Mouse (Mus musculus) neutrophil, adult 5-6 weeks (primary cell): Measurements from ENCODE around the gene Elf5. TPM values are rescaled to one million over a fixed set of nuclear protein-coding genes. Genes with fewer than 3 reads are reported as not detected.

ENCODE experiments used
- ATAC-seq: fragments of 151-379, 151-347 bp; 2 replicates; pipeline ENCODE4 v1.8.0; 2017; ENCODE audit warnings: mild to moderate bottlenecking, moderate TSS enrichment; ENCODE audit not compliant: insufficient number of reproducible peaks, poor library complexity, low FRiP score, severe bottlenecking; ENCODE audit errors: extremely low read depth
- total RNA-seq: library from RNA; stranded (forward); fragments of 200-1000 nt; gene quantifications from 2 replicates; pipeline ENCODE4 v1.2.3, GENCODE M21; 2017

The Elf5 gene
- 0.12 TPM in 1 of 2 replicates, not detected in the other for total RNA-seq

DNA sequence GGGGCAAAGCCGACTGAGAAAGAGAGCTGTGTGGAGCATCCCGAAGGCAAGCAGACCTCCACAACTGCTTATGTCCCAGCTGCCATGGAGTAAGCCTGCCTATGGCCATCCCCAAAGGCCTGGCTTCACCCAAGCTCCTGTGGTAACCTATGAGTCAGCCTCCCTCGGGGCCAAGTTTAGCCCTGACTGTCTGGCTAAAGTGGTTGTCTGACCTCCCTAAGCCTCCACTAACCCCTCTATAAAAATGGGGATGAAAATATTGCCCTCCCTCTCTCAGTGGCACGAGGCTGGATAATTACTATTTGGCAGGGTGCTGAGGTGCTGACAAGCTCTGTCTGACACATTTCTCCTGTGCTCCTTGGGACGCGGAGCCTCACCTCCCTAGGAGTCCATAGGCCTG, at the start of gene Elf5:
Gene Elf5 (plus strand): TSS at position 341 of the 400 bp plus-strand sequence.
- ATAC-seq = no peak

DNA sequence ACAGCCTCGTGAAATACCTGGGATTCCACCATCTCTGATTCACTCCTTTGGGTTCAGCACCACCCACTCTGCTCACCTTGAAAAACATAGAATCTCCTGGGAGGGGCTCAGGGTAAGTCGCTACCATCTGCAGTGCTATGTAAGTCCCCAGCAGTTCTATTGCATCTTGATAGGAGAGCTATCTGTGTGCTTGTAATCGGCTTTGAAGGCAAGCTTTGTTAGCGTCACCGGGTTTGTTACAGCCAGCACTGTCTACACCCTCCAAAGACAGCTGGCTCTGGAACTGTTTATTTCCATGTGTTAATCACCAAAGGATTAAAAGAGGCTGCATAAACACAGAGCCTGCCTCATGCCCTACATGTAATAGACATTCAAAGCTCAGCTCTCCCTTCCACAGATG, 38.9 kb upstream of the Elf5 start:
- no peak for ATAC-seq

DNA sequence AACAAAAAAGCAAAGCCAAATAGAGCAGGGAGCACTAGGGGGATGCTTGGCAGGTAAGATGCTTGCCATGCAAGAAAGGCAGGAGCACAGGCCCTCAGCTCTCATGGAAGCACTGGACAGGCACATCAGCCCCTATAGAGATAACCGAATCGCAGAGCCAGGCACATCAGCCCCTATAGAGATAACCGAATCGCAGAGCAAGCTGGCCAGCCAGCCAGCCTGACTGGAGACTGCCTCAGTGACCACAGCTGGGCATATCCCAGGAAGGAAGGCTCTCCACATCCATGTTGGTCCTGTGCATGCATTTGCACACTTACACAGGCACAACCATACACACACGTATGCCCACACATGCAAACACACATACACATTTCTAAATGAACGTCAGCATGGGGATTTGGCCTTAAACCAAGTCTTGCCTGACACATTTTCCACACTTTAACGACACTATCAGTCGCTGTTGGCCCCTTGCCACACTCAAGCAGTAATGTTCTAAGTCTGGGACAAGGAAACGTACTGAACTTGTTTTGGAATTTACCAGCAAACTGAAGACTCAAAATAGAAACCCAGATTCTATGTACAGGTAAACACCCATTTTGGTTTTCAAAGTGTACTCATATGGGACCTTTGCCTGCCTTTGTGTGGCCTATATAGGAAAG, 31.9 kb upstream of the Elf5 start:
- ATAC-seq = no peak

DNA sequence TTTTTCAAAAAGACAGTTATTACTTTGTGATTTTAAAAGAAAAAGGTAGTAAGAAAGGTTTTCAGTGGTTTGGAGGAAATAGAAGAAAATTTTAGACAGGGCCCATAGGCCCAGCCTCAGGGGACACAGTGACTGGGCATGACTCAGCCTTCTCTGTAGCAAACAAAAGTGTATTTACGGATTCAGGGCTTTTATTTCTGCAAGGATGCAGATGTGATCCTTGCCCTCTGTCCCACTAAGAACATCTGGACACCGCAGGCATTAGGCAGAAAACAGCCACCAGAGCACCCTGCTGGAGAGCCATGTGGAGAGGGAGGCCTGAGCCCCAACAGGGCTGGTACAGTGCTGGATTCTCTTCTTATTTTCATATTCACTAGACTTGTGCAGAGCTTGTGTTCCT, 29.3 kb upstream of the Elf5 start:
- ATAC-seq = no peak

DNA sequence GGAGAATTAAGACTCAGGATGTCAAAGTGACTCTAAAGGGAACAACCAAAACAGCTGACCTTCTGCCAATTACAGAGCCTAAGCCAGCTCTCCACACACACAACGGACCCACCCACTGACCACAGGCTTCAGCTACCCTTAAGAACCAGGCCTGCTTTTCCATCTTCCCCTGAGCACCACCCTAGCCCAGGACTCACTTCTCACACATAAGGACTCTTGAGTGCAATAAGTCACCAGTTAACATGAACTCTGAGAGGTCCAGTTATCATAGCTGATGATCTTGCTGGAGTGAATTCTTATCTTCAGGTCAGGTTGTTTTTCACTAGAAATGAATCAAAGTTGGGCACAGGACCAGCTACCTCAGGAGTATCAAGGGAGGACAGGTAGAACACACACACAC, 23.6 kb upstream of the Elf5 start:
- no peak for ATAC-seq

DNA sequence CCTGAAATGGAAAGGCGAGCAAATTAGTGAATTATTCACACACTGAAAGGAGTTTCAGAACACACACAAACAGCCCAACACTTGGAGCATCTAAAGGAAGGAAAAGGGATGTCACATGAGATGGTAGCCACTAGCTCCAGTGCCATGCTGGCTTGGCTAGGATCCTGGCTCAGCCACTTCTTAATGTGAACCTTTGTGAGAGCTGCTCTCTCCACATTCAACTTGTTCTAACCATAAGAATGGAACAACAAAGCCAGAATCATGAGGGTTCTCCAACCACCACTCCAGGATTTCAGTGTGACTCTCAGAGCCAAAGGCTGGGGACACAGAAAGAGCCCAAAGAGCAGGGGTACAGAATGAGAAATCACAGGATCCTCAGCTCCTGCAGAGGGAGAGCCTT, 23.2 kb upstream of the Elf5 start:
- no peak for ATAC-seq

DNA sequence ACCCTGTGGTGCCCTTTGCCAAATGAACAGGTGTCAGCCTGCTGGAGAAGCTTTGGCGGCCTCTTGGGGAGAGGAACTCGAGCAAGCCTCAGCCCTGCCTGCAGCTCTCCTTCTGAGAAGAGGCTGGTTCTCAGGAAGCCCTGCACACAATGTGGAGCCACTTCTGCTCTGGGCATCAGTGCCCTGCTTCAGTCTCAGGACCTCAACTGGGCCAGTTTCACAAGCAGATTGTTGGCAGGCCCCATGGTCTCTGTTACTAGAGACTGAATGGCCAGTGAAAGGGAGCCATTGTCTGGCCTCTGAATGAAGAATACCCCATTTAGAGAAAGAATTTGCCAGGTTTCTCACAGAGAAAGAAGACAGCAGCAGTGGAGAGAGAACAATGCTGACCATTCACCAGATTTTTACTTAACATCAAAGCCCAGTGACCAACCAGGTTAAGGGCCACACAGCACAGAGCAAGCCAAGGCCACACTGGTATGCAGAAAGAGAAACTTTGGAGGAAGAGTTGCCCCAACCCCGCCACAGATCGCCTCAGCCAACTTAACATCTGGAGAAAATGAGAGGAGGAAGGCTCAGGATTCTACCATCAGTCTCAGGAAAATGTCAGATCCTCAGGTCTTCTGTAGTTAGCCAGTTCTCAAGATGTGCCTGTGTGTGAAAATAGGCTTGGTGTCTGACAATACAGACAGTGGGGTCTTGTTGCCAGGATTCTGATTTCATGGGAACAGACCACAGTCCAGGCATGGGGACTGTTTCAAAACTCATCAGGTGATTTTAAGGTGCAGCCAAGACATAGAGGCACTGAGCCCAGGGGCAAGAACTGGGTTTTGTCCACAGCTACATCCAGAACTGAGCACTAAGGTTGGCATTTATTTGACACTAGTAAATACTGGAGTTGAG, 21.2 kb upstream of the Elf5 start:
- no peak for ATAC-seq

DNA sequence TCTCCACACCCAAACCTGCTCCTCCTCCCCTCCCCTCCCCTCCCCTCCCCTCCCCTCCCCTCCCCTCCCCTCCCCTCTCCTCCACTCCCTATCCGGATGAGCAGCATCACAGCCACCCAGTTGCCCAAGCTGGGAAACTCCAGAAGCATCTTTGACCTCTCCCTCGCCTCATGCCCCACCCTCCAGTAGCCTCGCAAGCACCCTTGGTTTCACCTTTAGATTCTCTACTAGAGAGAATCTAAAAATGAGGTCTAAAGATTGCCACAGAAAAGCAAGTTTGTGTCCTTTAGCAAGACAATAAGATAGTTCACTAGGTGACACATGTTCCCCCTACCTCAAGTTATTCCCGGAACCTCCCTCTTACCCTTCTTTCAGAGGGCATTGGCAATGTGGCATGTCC, 19.9 kb upstream of the Elf5 start:
- no peak for ATAC-seq

DNA sequence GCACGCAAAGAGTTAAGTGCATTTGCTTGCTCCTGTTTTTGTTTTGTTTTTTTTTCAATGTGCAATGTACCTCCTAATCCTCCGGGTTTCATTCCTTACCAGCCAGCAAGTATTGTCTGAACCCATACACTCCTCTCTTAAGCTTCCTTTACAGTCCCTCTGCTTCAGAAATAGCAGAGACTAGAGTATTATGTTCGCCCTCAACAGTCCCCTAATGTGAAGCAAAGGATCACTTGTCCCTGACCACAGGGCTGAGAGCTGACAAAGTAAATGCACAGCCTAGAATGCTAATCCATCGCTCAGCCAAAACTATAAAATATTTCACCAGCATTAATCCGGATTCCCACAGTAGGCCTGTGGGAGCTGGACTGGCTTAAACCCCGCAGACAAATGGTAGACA, 13.4 kb upstream of the Elf5 start:
- no peak for ATAC-seq

DNA sequence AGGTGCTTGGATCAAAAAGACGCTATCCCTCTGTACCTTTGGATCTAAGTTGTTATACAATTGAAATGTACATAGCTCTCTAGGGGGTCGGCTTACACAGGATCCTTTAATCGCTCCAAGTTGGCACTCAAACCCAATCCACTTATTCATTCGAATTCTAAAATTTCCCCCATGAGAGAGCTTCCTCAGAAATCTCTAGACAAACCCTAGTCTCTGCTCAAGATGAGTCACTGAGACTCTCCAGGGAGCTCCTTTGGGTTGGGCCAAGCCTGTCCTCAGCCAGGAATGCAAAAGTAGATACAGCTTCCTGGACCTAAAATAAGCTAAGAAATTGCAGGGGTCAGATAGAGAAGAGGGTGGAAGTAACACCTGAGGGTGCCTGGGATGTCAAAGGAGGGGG, 10.8 kb upstream of the Elf5 start:
- ATAC-seq = no peak

DNA sequence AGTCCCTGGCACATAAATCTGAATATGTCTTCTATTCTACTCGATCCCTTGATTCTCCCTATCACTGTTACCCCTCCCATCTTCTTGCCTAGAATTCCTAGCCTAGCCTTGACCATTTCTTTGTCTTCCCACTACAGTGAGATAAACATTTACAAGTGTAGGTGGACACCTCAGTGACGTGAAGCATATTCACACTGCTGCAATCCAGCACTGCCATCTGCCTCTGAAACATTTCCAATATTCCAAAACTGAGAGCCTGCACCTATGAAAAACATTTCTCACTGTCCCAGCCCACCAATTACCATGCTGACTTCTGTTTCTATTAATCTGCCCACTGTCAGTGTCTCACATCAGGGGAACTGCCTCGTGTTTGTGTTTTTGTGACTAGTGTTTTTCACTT, 5.2 kb upstream of the Elf5 start:
- no peak for ATAC-seq

DNA sequence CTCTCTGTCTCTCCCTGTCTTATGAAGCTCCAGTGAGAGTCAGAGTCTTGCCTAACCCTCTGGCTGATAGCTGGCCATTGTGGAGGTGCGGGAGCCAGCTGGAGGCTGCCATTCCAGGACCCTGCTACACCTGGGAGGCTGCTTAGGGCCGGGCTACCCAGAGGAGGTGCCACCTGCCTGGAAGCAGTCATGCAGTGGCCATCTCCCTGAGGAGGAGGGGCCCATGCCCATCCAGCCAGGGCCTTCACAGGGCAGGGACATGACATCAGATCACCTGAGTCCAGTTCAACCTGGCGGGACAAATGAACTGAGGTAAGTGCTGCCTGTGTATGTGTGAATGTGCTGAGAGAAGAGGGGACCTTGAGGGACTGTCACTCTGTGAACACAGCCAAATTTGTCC, 328 bp downstream of the Elf5 start:
- no peak for ATAC-seq

DNA sequence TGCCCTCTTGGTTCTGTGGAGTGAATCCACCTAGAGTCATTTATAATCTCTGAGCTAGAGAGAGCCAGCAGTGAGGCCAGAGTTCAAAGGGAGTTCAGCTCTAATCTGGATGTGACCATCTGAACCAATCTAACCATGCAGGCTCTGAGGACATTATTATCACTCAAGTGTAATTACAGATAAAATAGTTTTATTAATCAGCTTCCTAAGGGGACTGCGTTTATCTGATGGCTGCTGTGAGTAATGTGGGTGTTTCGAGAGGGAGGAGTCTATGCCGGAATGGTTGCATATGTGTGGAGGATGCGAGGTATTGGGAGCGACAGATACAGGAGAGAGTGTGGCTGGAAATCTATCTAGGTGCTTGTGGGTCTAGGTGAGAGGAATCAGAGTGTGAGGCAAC, 1.9 kb downstream of the Elf5 start:
- no peak for ATAC-seq

DNA sequence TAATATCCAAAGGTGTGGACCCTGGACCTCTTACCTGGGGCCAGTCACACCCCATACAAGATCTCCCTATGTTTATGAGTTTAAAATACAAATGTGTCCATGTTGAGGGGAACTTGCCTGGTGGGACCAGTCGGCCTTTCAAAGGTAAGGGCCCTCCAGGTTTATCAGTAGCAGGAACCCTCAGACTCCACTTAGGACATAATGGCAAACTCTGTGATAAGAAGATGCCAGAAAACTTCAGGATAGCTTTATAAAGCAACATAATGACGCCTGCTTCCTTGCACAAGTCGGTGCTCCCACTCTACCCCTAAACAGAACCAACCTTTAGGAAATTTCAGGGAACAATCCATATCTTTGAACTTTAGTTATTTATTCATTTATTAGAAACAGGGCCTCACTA, 4.3 kb downstream of the Elf5 start:
- ATAC-seq = no peak

DNA sequence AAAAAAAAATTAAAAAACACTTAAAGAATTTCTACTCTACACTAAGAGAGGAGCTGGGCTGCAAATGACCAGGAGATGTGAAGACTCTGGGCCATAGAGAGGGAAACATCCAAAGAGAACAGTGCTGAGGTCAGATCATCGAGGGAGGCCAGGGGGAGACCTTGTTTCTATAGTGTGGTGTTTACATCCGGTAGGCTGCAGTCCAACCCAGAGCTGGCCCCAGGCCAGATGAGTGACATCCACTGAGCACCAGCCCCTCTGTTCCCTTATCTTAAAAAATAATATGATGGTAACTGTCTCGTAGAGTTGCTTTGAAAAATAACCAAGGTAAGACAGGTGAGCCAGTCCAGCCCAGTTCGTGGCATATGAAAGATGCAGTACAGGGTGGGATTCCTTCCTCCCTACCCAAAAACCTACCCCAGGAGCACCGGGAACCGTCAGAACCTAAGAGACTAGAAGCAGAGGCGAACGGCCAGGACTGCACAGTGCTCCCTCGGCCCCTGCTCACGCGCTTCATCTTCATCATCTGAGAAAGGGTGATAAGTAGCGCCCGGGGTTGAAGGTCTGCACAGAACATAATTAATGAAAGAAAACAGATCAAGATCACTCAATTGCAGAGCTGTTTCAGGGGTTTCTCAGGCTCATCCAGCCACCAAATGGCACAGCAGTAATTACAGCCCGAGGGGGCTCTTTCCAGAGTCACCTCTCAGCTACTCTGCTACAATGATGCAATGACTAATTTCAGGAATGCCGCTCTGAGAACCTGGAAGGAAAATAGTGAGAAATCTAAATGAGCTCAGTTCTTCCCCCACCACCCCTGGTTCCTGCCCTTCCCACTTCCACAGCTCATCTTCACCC, 9.4 kb downstream of the Elf5 start:
- ATAC-seq = no peak

DNA sequence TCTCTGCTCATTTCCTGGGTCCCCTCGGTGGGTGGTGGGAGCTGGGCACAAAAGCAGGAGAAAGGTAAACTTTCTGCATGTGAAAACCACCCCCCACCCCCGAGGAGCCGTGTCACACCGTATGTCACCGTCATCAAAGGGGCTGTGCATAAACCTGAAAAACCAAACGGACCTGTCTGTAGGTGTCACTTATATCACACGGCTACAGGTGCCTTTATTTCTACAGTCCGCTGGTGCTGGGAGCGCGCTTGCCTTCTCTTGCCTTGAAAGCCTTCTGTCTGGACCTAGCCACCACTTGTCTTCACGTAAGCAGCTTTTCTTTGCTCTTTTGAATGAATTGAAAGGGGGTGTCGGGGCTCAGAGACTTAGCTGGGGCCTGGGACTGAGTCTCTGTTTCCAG, 12.4 kb downstream of the Elf5 start:
- no peak for ATAC-seq

DNA sequence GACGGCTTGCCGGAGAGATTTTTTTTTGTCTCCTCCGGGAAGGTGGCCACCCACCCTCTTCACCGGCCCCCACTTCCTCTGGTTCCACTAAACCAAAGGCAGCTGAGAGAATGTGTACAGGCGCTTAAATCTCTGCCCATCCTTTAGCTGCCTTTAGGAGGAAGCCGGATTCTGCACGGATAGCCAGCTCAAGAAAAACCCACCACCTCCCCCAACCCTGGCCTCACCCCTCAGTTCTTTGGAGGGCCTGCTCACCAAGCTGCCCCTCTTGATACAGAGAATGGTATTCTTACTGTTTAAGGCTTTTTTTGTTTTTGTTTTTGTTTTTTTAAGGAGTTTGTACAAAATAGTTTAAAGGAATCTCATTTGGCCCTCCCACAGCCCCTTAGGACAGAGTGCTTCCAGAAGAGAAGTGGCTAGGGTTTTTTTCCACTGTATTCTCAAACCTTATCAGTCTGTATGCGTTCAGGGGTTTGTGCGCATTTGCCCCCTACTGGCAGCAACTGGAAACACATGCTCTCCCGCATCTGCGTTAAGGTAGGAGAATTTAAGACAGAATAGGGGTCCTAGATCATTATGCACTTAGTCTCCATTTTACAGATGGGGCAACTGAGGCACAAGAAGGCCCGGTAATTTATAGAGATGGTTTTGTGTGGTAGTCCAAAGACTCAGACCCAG, 13.0 kb downstream of the Elf5 start:
- ATAC-seq = peak; percentile 42; the same call in 1 of the 2 replicates

DNA sequence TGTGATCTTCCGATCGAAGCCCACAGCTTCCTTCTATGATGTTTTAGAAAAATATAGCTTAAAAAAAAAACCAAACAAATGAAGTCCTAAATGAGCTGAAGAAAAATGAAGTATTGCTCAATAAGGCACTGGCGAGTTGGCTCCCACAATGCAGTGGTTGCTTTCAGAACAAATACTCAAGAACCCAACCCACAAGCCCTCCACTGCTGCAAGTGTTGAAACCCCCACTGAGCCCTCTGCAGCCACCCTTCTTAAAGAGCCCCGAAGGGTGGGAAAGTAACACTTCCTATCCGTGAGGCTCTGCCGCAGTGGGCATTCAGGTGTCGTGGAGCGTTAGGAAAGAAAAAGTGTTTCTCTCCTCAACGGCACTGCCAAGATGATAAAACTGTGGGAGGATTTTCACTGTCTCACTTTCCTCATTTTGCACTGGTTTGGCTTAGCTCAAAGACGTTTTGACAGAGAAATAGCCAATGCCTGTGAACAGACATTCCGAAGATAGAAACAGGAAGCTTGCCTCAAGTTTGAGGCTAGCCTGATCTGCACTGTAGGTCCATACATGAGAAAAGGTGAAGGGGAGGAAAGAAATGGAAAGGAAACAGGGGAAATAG, 14.1 kb downstream of the Elf5 start:
- no peak for ATAC-seq

DNA sequence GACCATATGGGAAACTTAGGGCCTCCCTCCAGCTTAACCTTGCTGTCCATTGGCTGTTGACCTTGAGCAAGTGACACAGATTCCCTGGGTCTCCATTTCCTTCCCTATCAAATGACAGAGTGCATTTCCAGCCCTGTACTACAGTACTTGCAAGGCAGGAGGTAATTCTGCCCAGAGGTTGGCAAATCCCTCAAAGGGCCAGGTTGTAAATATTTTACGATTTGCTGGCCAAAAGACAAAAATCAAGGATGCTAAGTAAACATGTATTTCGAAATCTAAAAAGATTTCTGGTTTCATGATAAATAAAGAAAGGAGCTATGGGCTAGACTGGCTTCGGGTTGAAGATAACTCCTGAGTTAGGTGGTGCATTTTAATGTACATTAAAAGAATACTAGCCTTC, 16.9 kb downstream of the Elf5 start:
- ATAC-seq = no peak
